In the genomic region with DNA sequence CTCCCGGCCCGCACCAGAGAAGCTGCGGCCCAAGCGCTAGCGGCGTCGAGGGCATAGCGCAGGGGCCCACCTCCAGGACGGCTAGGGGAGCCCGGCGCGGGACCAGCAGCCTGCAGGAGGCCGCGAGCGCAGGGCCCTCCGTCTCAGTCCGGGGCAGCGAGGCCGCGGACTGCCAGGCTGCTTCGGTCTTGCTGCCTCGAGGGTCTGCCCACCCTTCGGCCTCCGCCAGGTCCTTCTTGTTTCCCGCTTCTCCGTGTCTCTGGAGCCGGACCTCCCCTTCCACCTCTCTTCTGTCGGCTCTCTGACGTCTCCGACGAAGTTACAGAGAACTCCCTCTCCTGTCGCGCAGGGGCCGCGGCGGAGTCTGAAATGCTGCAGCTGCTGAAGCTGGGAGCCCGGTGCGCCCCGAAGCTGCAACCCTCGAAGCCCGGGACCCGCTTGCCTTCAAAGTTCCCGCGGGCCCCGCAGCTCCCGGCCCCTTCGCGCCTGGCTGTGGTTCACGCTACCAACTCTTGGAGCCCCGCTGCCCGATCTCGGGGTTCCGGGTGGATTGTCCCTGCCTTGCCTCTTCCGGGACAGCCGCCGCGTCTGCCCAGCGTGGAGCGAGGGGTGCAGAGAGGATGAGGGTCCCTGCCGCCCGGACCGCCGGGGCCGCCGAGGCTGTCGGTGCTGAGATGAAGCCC, we compare ENCODE assay signal across 8 mouse cellular contexts. TPM values are rescaled to one million over a fixed set of nuclear protein-coding genes. Genes with fewer than 3 reads are reported as not detected.
A peak's percentile ranks its signal among the peaks of the same experiment; 100 is the strongest.
DNase-seq lines count a peak whose midpoint lies in the region; ATAC-seq and TF ChIP-seq lines count a peak whose summit lies in the region.

No protein-coding gene starts in this region.

- no peak for DNase-seq in kidney, adult 11 months
- no peak for DNase-seq in midbrain, embryonic 10.5 days (ENCODE audit: low spot score)
- no peak for DNase-seq in lung, postnatal 25 days (ENCODE audit: low spot score)

- ATAC-seq in kidney, embryonic 14.5 days (ENCODE audit: low FRiP score, low TSS enrichment): no peak
- ATAC-seq in heart, embryonic 16.5 days (replicated peaks; ENCODE audit: extremely low read depth, insufficient read depth, low FRiP score): no peak; the same call in 1 of the 2 replicates
- no peak for ATAC-seq in megakaryocyte-erythroid progenitor cell, adult 5-6 weeks (replicated peaks; ENCODE audit: low FRiP score, low TSS enrichment, poor library complexity, severe bottlenecking)
- no peak for ATAC-seq in erythroid progenitor cell, adult 5-6 weeks (replicated peaks; ENCODE audit: low FRiP score, poor library complexity, severe bottlenecking)

- H3K27me3 ChIP-seq in kidney, embryonic 14.5 days (ENCODE audit: control insufficient read depth, insufficient read depth, low read length): peaks cover 99% of the 10 kb centered on the region
- peaks cover 94% of the 10 kb centered on the region for H3K27me3 ChIP-seq in heart, embryonic 16.5 days (ENCODE audit: control insufficient read depth, insufficient read depth, low read length)
- peaks cover 100% of the 10 kb centered on the region for H3K27me3 ChIP-seq in midbrain, embryonic 10.5 days (ENCODE audit: low read depth, poor library complexity, severe bottlenecking)

- no peaks in the 10 kb centered on the region for H3K36me3 ChIP-seq in kidney, embryonic 14.5 days (ENCODE audit: control insufficient read depth, insufficient read depth, low read length)
- no peaks in the 10 kb centered on the region for H3K36me3 ChIP-seq in heart, embryonic 16.5 days (ENCODE audit: control insufficient read depth, insufficient read depth)
- 0 out of 2 replicates have a peak, but pooled peaks cover 6% of the 10 kb centered on the region for H3K36me3 ChIP-seq in midbrain, embryonic 10.5 days

- H3K27ac ChIP-seq in kidney, embryonic 14.5 days (ENCODE audit: low read depth, low read length): no peak overlapping the region
- H3K27ac ChIP-seq in bone marrow macrophage, adult 2 months (ENCODE audit: insufficient read depth, low read depth, low read length): no peak overlapping the region
- no peak overlapping the region for H3K27ac ChIP-seq in heart, embryonic 16.5 days (ENCODE audit: low read length)
- H3K27ac ChIP-seq in midbrain, embryonic 10.5 days (replicated peaks): peak overlapping the region; percentile 88

- no peak overlapping the region for H3K9ac ChIP-seq in kidney, embryonic 14.5 days (ENCODE audit: low read depth, low read length)
- no peak overlapping the region for H3K9ac ChIP-seq in heart, embryonic 16.5 days (ENCODE audit: low read length)

- H3K4me1 ChIP-seq in kidney, embryonic 14.5 days (ENCODE audit: control insufficient read depth, insufficient read depth, low read length): peaks cover 10% of the 10 kb centered on the region; the same call in 1 of the 2 replicates
- H3K4me1 ChIP-seq in bone marrow macrophage, adult 2 months (ENCODE audit: control insufficient read depth, insufficient read depth, low read length): no peaks in the 10 kb centered on the region
- H3K4me1 ChIP-seq in heart, embryonic 16.5 days (ENCODE audit: control insufficient read depth, insufficient read depth, low read length): peaks cover 12% of the 10 kb centered on the region
- H3K4me1 ChIP-seq in midbrain, embryonic 10.5 days: peaks cover 87% of the 10 kb centered on the region

- no peak for TF ChIP-seq CTCF in bone marrow macrophage, adult 2 months (IDR thresholded peaks at IDR 0.05; ENCODE audit: low read depth, low read length)

- peak overlapping the region; percentile 38 for H3K4me3 ChIP-seq in kidney, embryonic 14.5 days (ENCODE audit: low read length)
- peak overlapping the region; percentile 16; the same call in 1 of the 2 replicates for H3K4me3 ChIP-seq in bone marrow macrophage, adult 2 months (ENCODE audit: insufficient read depth, low read length)
- H3K4me3 ChIP-seq in heart, embryonic 16.5 days (ENCODE audit: low read length): peak overlapping the region; percentile 53
- peak overlapping the region; percentile 66 for H3K4me3 ChIP-seq in midbrain, embryonic 10.5 days

- no peaks in the 10 kb centered on the region for H3K9me3 ChIP-seq in kidney, embryonic 14.5 days (ENCODE audit: control insufficient read depth, low read length)
- no peaks in the 10 kb centered on the region for H3K9me3 ChIP-seq in heart, embryonic 16.5 days (replicated peaks; ENCODE audit: control insufficient read depth, low read length)
- H3K9me3 ChIP-seq in midbrain, embryonic 10.5 days (replicated peaks): no peaks in the 10 kb centered on the region

- no peak for TF ChIP-seq POLR2A in bone marrow macrophage, adult 2 months (IDR thresholded peaks at IDR 0.05; ENCODE audit: borderline replicate concordance, low read depth, low read length)

- WGBS in kidney, embryonic 14.5 days: 1% methylated on average over 62 of the region's 66 CpGs
- WGBS in heart, embryonic 16.5 days: 1% methylated on average over 66 of the region's 66 CpGs
- under 1% methylated on average over 64 of the region's 66 CpGs for WGBS in midbrain, embryonic 10.5 days

- peak overlapping the region; percentile 52 for H3K4me2 ChIP-seq in kidney, embryonic 14.5 days (replicated peaks; ENCODE audit: low read depth, low read length)
- peak overlapping the region; percentile 77 for H3K4me2 ChIP-seq in heart, embryonic 16.5 days (ENCODE audit: low read depth, low read length)

RNA-seq across cellular contexts. Expression of gene Pax5, which starts 6.5 kb away (rescaled TPM):
- polyA plus RNA-seq in kidney, embryonic 14.5 days (2014; fragmentation: Nextera tagmentation; extraction: Ambion mirVana): 0.11 and 0.14 TPM in 2 replicates
- polyA plus RNA-seq in bone marrow macrophage, adult 2 months (2012; ENCODE audit: insufficient read depth, insufficient read length, missing spikeins): not detected in 2 replicates
- polyA plus RNA-seq in heart, embryonic 16.5 days (2015; fragmentation: Nextera tagmentation; extraction: Ambion mirVana): 0.34 TPM in 1 of 2 replicates, not detected in the other
- 6.3 and 9.1 TPM in 2 replicates for polyA plus RNA-seq in midbrain, embryonic 10.5 days (2016; fragmentation: Nextera tagmentation; extraction: Ambion mirVana)
- total RNA-seq in megakaryocyte-erythroid progenitor cell, adult 5-6 weeks (2014; fragmentation: Nextera tagmentation): 3.4 and 15.7 TPM in 2 replicates
- total RNA-seq in megakaryocyte-erythroid progenitor cell, adult 5-6 weeks (2017): 0.04 and 0.33 TPM in 2 replicates
- 17.3 and 28.1 TPM in 2 replicates for total RNA-seq in erythroid progenitor cell, adult 5-6 weeks (2015; ENCODE audit: low replicate concordance)
- 5.1 and 6.7 TPM in 2 replicates for total RNA-seq in erythroid progenitor cell, adult 5-6 weeks (2017; ENCODE audit: low replicate concordance)

RNA-seq across cellular contexts. Expression of gene Zcchc7, which starts 51.9 kb away (rescaled TPM):
- polyA plus RNA-seq in kidney, embryonic 14.5 days (2014; fragmentation: Nextera tagmentation; extraction: Ambion mirVana): 35.0 and 37.9 TPM in 2 replicates
- polyA plus RNA-seq in bone marrow macrophage, adult 2 months (2012; ENCODE audit: insufficient read depth, insufficient read length, missing spikeins): 35.6 and 48.9 TPM in 2 replicates
- 23.5 and 23.7 TPM in 2 replicates for polyA plus RNA-seq in heart, embryonic 16.5 days (2015; fragmentation: Nextera tagmentation; extraction: Ambion mirVana)
- 22.4 and 23.6 TPM in 2 replicates for polyA plus RNA-seq in midbrain, embryonic 10.5 days (2016; fragmentation: Nextera tagmentation; extraction: Ambion mirVana)
- total RNA-seq in megakaryocyte-erythroid progenitor cell, adult 5-6 weeks (2014; fragmentation: Nextera tagmentation): 54.4 and 56.6 TPM in 2 replicates
- 150 and 199 TPM in 2 replicates for total RNA-seq in megakaryocyte-erythroid progenitor cell, adult 5-6 weeks (2017)
- total RNA-seq in erythroid progenitor cell, adult 5-6 weeks (2015; ENCODE audit: low replicate concordance): 14.4 and 49.9 TPM in 2 replicates
- 43.1 and 97.0 TPM in 2 replicates for total RNA-seq in erythroid progenitor cell, adult 5-6 weeks (2017; ENCODE audit: low replicate concordance)

Comparison
In these comparisons a context has a peak if more than half of its experiments do, and no peak if none do; other contexts are left out.
1. H3K4me3 ChIP-seq: peak in every context shown above with its lines; median percentile 66 in midbrain, embryonic 10.5 days; 53 in heart, embryonic 16.5 days; 38 in kidney, embryonic 14.5 days; 16 in bone marrow macrophage, adult 2 months.